In genomic region chr2:155591676-155592075, GRCm38 (mm10) we compare ENCODE assay signal across 8 mouse cellular contexts. TPM values are rescaled to one million over a fixed set of nuclear protein-coding genes. Genes with fewer than 3 reads are reported as not detected.
DNase-seq lines count a peak whose midpoint lies in the region; ATAC-seq and TF ChIP-seq lines count a peak whose summit lies in the region.

No protein-coding gene starts in this region.

- no peak for ATAC-seq in embryonic facial prominence, embryonic 15.5 days (ENCODE audit: insufficient number of reproducible peaks, low FRiP score, low TSS enrichment, low read depth)
- no peak for ATAC-seq in kidney, embryonic 14.5 days (ENCODE audit: low FRiP score, low TSS enrichment)
- no peak for ATAC-seq in midbrain, embryonic 11.5 days (ENCODE audit: low FRiP score)

- peak overlapping the region; percentile 66 for H3K4me3 ChIP-seq in spleen, adult 2 months (ENCODE audit: extremely low read depth, insufficient read depth, insufficient read length)
- peak overlapping the region; percentile 70 for H3K4me3 ChIP-seq in embryonic facial prominence, embryonic 15.5 days (replicated peaks)
- peak overlapping the region; percentile 70 for H3K4me3 ChIP-seq in kidney, embryonic 14.5 days (ENCODE audit: low read length)
- peak overlapping the region; percentile 57 for H3K4me3 ChIP-seq in midbrain, embryonic 11.5 days (ENCODE audit: low read depth, low read length)

- no peak for TF ChIP-seq POLR2A in spleen, adult 2 months (IDR thresholded peaks at IDR 0.05; ENCODE audit: low read depth, low read length)

- H3K27ac ChIP-seq in spleen, adult 2 months (ENCODE audit: insufficient read depth, low read length): no peak overlapping the region
- peak overlapping the region; percentile 82 for H3K27ac ChIP-seq in embryonic facial prominence, embryonic 15.5 days (replicated peaks)
- peak overlapping the region; percentile 85 for H3K27ac ChIP-seq in kidney, embryonic 14.5 days (ENCODE audit: low read depth, low read length)
- no peak overlapping the region for H3K27ac ChIP-seq in midbrain, embryonic 11.5 days (ENCODE audit: low read depth, low read length)

- no peaks in the 10 kb centered on the region for H3K27me3 ChIP-seq in spleen, adult 2 months (ENCODE audit: control insufficient read depth, insufficient read depth, low read length)
- no peaks in the 10 kb centered on the region for H3K27me3 ChIP-seq in embryonic facial prominence, embryonic 15.5 days
- no peaks in the 10 kb centered on the region for H3K27me3 ChIP-seq in kidney, embryonic 14.5 days (ENCODE audit: control insufficient read depth, insufficient read depth, low read length)
- H3K27me3 ChIP-seq in midbrain, embryonic 11.5 days (ENCODE audit: control insufficient read depth, insufficient read depth, low read length): no peaks in the 10 kb centered on the region

- no peaks in the 10 kb centered on the region for H3K9me3 ChIP-seq in embryonic facial prominence, embryonic 15.5 days (replicated peaks)
- no peaks in the 10 kb centered on the region for H3K9me3 ChIP-seq in kidney, embryonic 14.5 days (ENCODE audit: control insufficient read depth, low read length)
- H3K9me3 ChIP-seq in midbrain, embryonic 11.5 days (ENCODE audit: control insufficient read depth, low read length): no peaks in the 10 kb centered on the region

- no peaks in the 10 kb centered on the region for H3K36me3 ChIP-seq in spleen, adult 2 months (ENCODE audit: control insufficient read depth, insufficient read depth, low read length)
- no peaks in the 10 kb centered on the region for H3K36me3 ChIP-seq in embryonic facial prominence, embryonic 15.5 days
- no peaks in the 10 kb centered on the region for H3K36me3 ChIP-seq in kidney, embryonic 14.5 days (ENCODE audit: control insufficient read depth, insufficient read depth, low read length)
- H3K36me3 ChIP-seq in midbrain, embryonic 11.5 days (ENCODE audit: control insufficient read depth, insufficient read depth, low read length): no peaks in the 10 kb centered on the region

- peaks cover 4% of the 10 kb centered on the region for H3K4me1 ChIP-seq in spleen, adult 2 months (ENCODE audit: control insufficient read depth, insufficient read depth, insufficient read length)
- peaks cover 10% of the 10 kb centered on the region for H3K4me1 ChIP-seq in embryonic facial prominence, embryonic 15.5 days
- no peaks in the 10 kb centered on the region for H3K4me1 ChIP-seq in kidney, embryonic 14.5 days (ENCODE audit: control insufficient read depth, insufficient read depth, low read length)
- H3K4me1 ChIP-seq in midbrain, embryonic 11.5 days (ENCODE audit: control insufficient read depth, insufficient read depth, low read length): peaks cover 4% of the 10 kb centered on the region

- no peak for DNase-seq in spleen, adult 2 months (ENCODE audit: low read depth in 1 of 2, low spot score in 2 of 2)
- DNase-seq in spleen, postnatal 4 days (ENCODE audit: low spot score in 2 of 2): no peak
- no peak for DNase-seq in midbrain, embryonic 11.5 days (ENCODE audit: low spot score, missing footprints)
- no peak for DNase-seq in right cerebral cortex, postnatal 10 days (ENCODE audit: low spot score in 2 of 2)
- DNase-seq in layer of hippocampus, postnatal 36 days: no peak
- no peak for DNase-seq in left cerebral cortex, adult 18-20 months (ENCODE audit: low spot score in 2 of 2)

- peak overlapping the region; percentile 65 for H3K9ac ChIP-seq in embryonic facial prominence, embryonic 15.5 days
- peak overlapping the region; percentile 80 for H3K9ac ChIP-seq in kidney, embryonic 14.5 days (ENCODE audit: low read depth, low read length)
- peak overlapping the region; percentile 76 for H3K9ac ChIP-seq in midbrain, embryonic 11.5 days (ENCODE audit: low read length)

- TF ChIP-seq CTCF in spleen, adult 2 months (IDR thresholded peaks at IDR 0.05; ENCODE audit: extremely low read depth, insufficient read depth, insufficient read length, insufficient replicate concordance): no peak

- WGBS in spleen, adult 2 months: 20% methylated on average over 6 of the region's 6 CpGs
- 5% methylated on average over 6 of the region's 6 CpGs for WGBS in embryonic facial prominence, embryonic 15.5 days
- 6% methylated on average over 6 of the region's 6 CpGs for WGBS in kidney, embryonic 14.5 days
- WGBS in midbrain, embryonic 11.5 days: 6% methylated on average over 6 of the region's 6 CpGs

- H3K4me2 ChIP-seq in embryonic facial prominence, embryonic 15.5 days (replicated peaks): peak overlapping the region; percentile 68
- H3K4me2 ChIP-seq in kidney, embryonic 14.5 days (replicated peaks; ENCODE audit: low read depth, low read length): peak overlapping the region; percentile 85
- peak overlapping the region; percentile 75 for H3K4me2 ChIP-seq in midbrain, embryonic 11.5 days

RNA-seq across cellular contexts. Expression of gene Gss, which starts 0.9 kb away (rescaled TPM):
- 9.9 and 11.3 TPM in 2 replicates for polyA plus RNA-seq in spleen, adult 2 months (2012; rRNA removed)
- 31.0 and 33.0 TPM in 2 replicates for polyA plus RNA-seq in embryonic facial prominence, embryonic 15.5 days (2015; fragmentation: Nextera tagmentation; extraction: Ambion mirVana)
- 25.0 and 29.8 TPM in 2 replicates for polyA plus RNA-seq in kidney, embryonic 14.5 days (2014; fragmentation: Nextera tagmentation; extraction: Ambion mirVana)
- 14.7 and 17.5 TPM in 2 replicates for polyA plus RNA-seq in midbrain, embryonic 11.5 days (2014; fragmentation: Nextera tagmentation; extraction: Ambion mirVana)
- total RNA-seq in layer of hippocampus, postnatal 36 days (2021): 10 to 100 TPM; 24.7 to 26.9 TPM
- 10 to 100 TPM; 13.1 to 14.0 TPM for total RNA-seq in left cerebral cortex, adult 18-20 months (2021)

RNA-seq across cellular contexts. Expression of gene Myh7b, which starts 19.3 kb away (rescaled TPM):
- 0.04 TPM in 2 replicates for polyA plus RNA-seq in spleen, adult 2 months (2012; rRNA removed)
- polyA plus RNA-seq in embryonic facial prominence, embryonic 15.5 days (2015; fragmentation: Nextera tagmentation; extraction: Ambion mirVana): 1.7 and 2.2 TPM in 2 replicates
- 0.96 and 2.1 TPM in 2 replicates for polyA plus RNA-seq in kidney, embryonic 14.5 days (2014; fragmentation: Nextera tagmentation; extraction: Ambion mirVana)
- polyA plus RNA-seq in midbrain, embryonic 11.5 days (2014; fragmentation: Nextera tagmentation; extraction: Ambion mirVana): 0.59 and 0.63 TPM in 2 replicates
- total RNA-seq in layer of hippocampus, postnatal 36 days (2021): 1 to 10 TPM; 3.3 to 5.3 TPM
- 1 to 10 TPM; 5.0 to 6.7 TPM for total RNA-seq in left cerebral cortex, adult 18-20 months (2021)

Comparison
In these comparisons a context has a peak if more than half of its experiments do, and no peak if none do; other contexts are left out.
1. H3K27ac ChIP-seq: peak in embryonic facial prominence, embryonic 15.5 days (single experiment) and kidney, embryonic 14.5 days (single experiment); none in spleen, adult 2 months (single experiment) and midbrain, embryonic 11.5 days (single experiment).
2. Peak in every context shown above with its lines, with median percentiles within 50 percentile points of each other: H3K4me3 ChIP-seq, H3K4me2 ChIP-seq and H3K9ac ChIP-seq.